Mouse (Mus musculus) heart, postnatal 10 days (tissue): Measurements from ENCODE around the gene Opn1sw. TPM values are rescaled to one million over a fixed set of nuclear protein-coding genes. Genes with fewer than 3 reads are reported as not detected.
A peak's percentile ranks its signal among the peaks of the same experiment; 100 is the strongest.

ENCODE experiments used
- DNase-seq, 2 experiments: peaks; one replicate each; pipeline ENCODE4 v3.0.0; 2021
- intact Hi-C: fragments of 180-260 bp; cut with DNase I; formaldehyde crosslinking; loops from one replicate; pipeline ENCODE4 v1.15.1; 2025
- total RNA-seq, 2 experiments: library from RNA; stranded (reverse); gene quantifications; 2 replicates each; pipeline ENCODE4 v1.2.3; 2021

Opn1sw gene
- not detected for total RNA-seq

DNA sequence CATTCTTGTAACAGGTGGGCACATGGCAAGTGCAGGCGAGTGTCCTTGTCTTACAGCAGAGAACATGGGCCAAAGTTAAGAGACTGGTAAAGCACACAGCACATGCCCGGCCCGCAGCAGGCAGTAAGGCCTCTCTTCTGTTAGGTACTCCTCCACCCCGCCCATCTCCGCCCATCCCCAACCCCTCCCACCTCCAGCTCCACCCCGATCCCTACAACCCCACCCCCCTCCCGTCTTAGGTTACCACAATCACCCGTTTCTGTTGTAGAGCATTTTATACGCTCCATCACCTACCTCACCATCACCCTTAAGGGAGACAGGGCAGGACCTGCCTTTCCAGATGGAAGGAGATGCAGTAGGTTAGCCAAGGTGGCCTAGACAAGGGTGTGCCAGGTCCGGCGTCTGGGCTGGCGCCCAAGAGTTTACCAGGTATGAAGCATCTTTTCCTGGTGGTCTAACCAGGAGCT, at the start of gene Opn1sw:
Gene Opn1sw (minus strand): TSS at position 417 of the 467 bp plus-strand sequence.
- intact Hi-C loops = loop anchor here (2.0 kb wide), 1 partner anchor 45 kb away; the partner anchor contains the start of gene Flnc
- DNase-seq = peak in 1 of 2 experiments; percentile 23

- intact Hi-C loops = no loop called here
These were observed 48.2 kb upstream of the Opn1sw start for GRCm38 (mm10) chr6:29436461-29436934.

GRCm38 (mm10) chr6:29435940-29436451, 47.7 kb upstream of the Opn1sw start:
- peak; percentile 68 to 71 for DNase-seq
- intact Hi-C loops = no loop called here

More at GRCm38 (mm10) chr6:29436461-29436934, 48.2 kb upstream of the Opn1sw start:
- peak; percentile 85 to 86 for DNase-seq

DNA sequence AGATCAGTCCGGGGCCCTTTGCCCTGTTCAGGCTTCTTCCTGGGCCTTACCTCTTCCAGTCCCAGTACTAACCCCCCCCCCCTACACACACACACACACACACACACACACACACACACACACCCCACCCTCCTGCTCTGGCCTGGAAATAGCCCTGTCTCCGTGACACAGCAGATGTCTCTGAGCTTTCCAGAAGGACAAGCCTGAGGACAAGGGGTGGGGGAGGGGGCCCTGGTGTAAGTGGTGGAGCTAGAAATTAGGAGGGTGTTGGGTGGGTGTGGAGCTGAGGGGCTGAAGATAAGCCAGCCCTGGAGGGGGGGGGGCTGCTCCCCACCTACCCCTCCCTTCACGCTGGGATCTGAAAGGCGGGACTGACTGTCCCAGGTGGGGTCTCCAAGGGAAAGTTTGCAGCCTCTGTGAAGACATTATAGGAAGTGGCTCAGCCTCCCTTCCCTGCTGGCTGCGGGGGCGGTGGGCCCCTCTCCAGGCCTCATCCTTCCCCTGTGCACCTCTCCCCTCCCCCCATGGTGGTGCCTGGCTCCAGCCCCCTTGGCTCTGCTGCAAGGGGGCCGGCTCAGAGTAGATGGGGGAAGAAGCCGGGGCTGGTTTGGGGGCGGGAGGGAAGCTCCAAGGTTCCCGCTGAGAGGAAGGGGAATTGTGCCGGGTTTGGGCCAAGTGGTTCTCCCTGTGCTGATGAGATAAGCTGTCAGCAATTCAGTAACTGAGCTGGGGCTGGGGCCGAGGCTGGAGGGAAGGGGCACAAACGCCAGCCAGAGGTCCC, 46.8 kb upstream of the Opn1sw start:
- peak; percentile 83 to 84 for DNase-seq
- intact Hi-C loops = loop anchor here (5.0 kb wide), 1 partner anchor 78 kb away; no protein-coding TSS in a partner anchor

- peak; percentile 81 to 87 for DNase-seq
- intact Hi-C loops = loop anchor here (2.0 to 5.0 kb wide), 3 partner anchors 37 to 77 kb away; partner anchors contain the start of genes Ccdc136 and Opn1sw
These were observed 45.8 kb upstream of the Opn1sw start for GRCm38 (mm10) chr6:29433804-29434795.

DNA sequence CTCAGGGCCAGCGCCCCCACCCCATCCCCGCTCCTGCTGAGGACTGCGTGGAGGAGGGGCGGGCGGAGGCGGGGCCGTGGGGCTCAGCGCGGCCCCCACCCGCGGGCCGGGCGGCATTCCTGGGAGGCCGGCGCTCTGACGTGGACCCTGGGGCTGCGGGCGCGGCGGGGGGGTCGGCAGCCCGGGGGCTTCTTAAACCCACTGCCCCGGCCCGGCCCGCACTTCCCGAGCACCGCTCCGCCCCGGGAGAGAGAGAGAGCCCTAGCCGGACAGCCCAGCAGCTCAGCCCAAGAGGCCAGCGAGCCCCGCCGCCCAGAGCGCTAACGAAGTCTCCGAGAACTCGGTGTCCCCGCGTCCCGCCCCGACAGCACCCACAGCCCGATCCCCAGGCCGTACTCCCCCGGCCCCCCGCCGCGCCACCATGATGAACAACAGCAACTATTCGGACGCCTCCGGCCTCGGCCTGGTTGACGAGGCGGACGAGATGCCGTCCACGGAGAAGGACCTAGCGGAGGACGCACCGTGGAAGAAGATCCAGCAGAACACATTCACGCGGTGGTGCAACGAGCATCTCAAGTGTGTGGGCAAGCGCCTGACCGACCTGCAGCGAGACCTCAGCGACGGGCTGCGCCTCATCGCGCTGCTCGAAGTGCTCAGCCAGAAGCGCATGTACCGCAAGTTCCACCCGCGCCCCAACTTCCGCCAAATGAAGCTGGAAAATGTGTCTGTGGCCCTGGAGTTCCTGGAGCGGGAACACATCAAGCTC, 45.0 kb upstream of the Opn1sw start, which contains the start of gene Flnc:
Gene Flnc (plus strand): TSS at position 219 of the 766 bp plus-strand sequence.
- DNase-seq = peak; percentile 74 to 78
- intact Hi-C loops = loop anchor here (2.0 to 5.0 kb wide), 3 partner anchors 36 to 76 kb away; partner anchors contain the start of genes Ccdc136 and Opn1sw

DNA sequence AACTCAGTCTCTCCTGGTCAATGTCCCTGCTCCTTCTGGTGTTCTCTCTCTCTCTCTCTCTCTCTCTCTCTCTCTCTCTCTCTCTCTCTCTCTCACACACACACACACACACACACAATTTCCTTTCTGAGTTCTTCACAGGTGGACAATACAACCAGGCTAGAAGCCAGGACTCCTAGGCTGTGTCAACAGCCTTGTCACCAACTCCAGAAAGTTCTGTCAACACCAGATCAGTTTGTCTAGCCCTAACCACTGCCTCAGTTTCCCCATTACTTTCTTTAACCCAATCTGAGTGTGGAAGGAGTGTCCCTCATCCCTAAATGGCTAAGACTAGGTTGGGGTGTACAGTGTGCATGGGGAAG, 44.4 kb upstream of the Opn1sw start:
- DNase-seq = no peak
- intact Hi-C loops = loop anchor here (2.0 to 5.0 kb wide), 3 partner anchors 36 to 75 kb away; partner anchors contain the start of genes Ccdc136 and Opn1sw

DNA sequence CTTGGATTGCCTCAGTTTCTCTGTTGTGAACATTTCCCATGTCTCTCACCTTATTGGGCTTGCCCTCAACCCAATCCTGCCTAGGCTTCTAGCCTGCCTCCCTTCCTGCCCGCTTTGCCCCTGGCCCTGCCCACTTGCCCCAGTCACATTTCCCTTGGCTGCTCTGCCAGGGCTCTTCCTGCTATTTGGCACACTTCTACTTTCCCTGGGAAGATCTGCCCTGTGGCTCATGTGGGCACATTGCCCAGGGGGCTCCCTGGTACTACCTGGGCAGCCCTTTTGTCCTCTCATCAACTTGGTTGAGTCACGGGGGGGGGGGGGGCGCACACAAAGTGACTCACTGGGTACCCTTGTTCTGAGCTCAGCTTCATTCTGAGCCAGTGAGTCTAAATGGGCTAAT, 43.9 kb upstream of the Opn1sw start:
- DNase-seq = peak; percentile 66 to 69

GRCm38 (mm10) chr6:29431473-29431872, 43.2 kb upstream of the Opn1sw start:
- intact Hi-C loops = loop anchor here (5.0 kb wide), 1 partner anchor 74 kb away; no protein-coding TSS in a partner anchor
- DNase-seq = peak; percentile 79 to 84

More for the DNA sequence above, 43.9 kb upstream of the Opn1sw start:
- intact Hi-C loops = loop anchor here (2.0 to 5.0 kb wide), 3 partner anchors 35 to 75 kb away; partner anchors contain the start of genes Ccdc136 and Opn1sw

DNA sequence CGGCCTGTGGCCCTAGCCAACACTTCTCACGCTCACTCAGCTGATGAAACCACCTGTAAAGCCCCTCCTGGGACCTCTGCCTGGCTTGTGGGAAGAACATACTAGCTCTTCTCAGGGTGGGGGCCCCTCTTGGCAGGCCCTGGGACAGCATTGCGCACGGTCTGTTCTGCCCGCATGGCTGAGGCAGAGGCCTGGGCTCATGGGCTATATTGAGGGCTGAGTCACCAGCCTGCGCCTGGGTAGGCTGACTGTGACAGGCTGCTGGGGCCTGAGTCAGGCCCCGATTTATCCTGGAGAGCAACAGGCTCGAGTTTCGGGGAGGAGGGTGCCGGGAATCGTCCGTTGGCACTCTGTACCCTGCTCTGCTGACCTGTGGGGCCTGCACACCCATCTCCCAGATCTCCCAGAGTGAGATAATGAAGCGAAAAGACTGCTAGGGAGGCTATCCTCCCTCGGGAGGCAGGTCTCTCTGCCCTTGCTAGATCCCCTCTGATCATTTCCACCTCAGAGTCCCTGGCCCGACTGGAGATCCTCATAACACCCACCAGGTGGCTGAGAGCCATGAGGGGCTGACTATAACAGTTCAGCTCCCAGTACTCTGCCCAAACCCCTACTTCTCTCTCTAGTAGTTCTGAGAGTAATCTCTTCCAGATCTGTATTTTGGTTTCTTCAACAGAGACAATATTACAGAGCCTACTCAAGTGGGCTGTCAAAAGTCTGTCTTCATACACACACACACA, 42.6 kb upstream of the Opn1sw start:
- intact Hi-C loops = loop anchor here (5.0 kb wide), 1 partner anchor 74 kb away; no protein-coding TSS in a partner anchor
- DNase-seq = peak; percentile 54 to 73

GRCm38 (mm10) chr6:29428171-29428570, 39.9 kb upstream of the Opn1sw start:
- intact Hi-C loops = no loop called here
- no peak for DNase-seq

GRCm38 (mm10) chr6:29426331-29426730, 38.1 kb upstream of the Opn1sw start:
- DNase-seq = no peak
- intact Hi-C loops = no loop called here

DNA sequence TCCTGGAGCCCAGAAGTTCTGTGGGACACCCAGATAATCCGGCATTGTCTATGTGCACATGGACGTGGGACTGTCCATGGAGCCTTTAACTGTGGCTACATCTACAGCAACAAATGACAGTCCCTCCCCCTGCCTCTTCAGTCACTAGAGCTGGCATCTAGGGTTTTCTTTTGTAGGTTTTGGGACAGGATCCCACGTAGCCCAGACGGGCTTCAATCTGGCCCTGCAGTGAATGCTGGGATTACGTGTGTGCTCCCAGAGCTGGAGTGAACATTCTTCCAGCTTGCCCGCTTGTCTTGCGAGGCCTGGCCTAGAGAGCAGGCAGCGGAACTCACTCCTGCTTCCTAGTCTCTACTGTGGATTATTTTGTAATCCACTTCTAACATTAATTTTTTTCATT, 36.9 kb upstream of the Opn1sw start:
- intact Hi-C loops = no loop called here
- no peak for DNase-seq

DNA sequence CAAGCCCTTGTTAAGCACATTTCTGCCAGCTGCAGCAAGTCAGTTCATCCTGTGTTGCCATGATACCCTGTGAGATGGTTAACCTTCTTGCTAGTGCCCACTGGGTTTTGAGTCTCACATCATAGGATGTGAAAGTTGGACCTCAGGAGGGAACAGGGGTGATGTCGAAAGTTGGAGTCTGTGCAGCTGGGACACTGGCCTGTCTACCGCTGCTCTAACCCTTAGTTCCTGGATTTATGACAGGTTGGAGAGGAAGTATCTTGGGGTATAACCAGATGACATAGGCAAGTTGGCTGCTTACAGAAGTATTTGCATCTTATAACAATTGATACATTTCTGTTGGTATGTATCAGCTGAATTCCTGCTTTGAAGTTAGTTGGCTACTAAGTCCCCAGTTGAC, 32.3 kb upstream of the Opn1sw start:
- no peak for DNase-seq
- intact Hi-C loops = no loop called here

DNA sequence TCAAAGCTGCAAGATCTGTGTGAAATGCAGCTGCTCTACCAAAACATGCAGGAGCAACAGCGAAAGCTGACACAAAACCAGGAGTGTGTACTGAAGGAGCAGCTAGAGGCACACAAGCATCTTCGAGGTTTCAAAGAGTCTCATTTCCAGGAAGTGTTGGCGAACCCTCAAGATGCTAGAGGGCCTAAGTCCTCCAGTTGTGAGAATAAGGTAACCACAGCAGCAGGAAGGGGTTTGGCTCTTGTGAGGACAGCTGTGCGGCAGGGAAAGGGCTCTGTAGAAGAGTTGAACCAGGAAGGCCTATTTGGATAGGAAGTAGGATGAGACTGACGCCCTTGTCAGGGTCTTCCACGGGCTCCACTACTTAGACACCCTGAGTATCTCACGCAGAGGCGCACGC, 27.2 kb upstream of the Opn1sw start:
- peak; percentile 6 to 17 for DNase-seq
- intact Hi-C loops = no loop called here

DNA sequence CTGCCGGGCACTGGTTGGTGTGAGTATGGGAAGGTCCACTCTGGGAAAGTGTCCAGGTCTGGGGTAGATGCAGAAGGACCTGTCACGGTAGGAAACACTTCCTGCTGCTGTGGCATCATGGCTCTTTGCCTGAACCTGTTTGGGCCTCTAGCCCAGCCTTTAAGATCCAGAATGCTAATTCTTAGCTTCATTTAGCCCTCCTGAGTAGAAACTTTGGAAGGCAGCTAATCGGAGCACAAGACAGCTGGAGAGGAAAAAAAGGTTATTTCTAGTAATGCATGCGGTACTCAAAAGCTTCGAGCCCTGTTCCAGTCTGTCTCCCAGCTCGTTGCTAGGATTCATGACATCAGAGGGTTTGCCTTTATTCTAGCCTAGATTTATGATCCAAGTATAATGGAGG, 18.1 kb upstream of the Opn1sw start:
- intact Hi-C loops = no loop called here
- no peak for DNase-seq

GRCm38 (mm10) chr6:29402693-29403342, 14.6 kb upstream of the Opn1sw start:
- intact Hi-C loops = no loop called here
- peak in 1 of 2 experiments; percentile 27 for DNase-seq

GRCm38 (mm10) chr6:29399851-29400250, 11.6 kb upstream of the Opn1sw start:
- intact Hi-C loops = loop anchor here (10.0 kb wide), 1 partner anchor 255 kb away; no protein-coding TSS in a partner anchor
- DNase-seq = no peak
